8 mouse cellular contexts compared by ENCODE assay signal in genomic region chr4:114999445-114999772, GRCm38 (mm10). TPM values are rescaled to one million over a fixed set of nuclear protein-coding genes. Genes with fewer than 3 reads are reported as not detected.
DNase-seq lines count a peak whose midpoint lies in the region; ATAC-seq and TF ChIP-seq lines count a peak whose summit lies in the region.

No protein-coding gene starts in this region.

- peak overlapping the region; percentile 73 for H3K4me2 ChIP-seq in embryonic facial prominence, embryonic 13.5 days
- H3K4me2 ChIP-seq in intestine, embryonic 15.5 days (replicated peaks) = peak overlapping the region; percentile 69
- peak overlapping the region; percentile 90 for H3K4me2 ChIP-seq in myocyte (ENCODE audit: low read depth)

- peaks cover 31% of the 10 kb centered on the region for H3K79me2 ChIP-seq in myocyte (ENCODE audit: control insufficient read depth, insufficient read depth)

- TF ChIP-seq POLR2A in lung, adult 2 months (IDR thresholded peaks at IDR 0.05; ENCODE audit: borderline replicate concordance, extremely low read depth, low read depth, low read length) = no peak
- TF ChIP-seq POLR2A in myocyte (IDR thresholded peaks at IDR 0.05; ENCODE audit: insufficient read length, low read depth) = no peak

- peak; percentile 23 for ATAC-seq in embryonic facial prominence, embryonic 13.5 days (ENCODE audit: insufficient number of reproducible peaks, insufficient read depth, low FRiP score, low TSS enrichment, low read depth)
- peak; percentile 35 for ATAC-seq in intestine, embryonic 15.5 days

- peak overlapping the region; percentile 96 for H3K27ac ChIP-seq in embryonic facial prominence, embryonic 13.5 days
- H3K27ac ChIP-seq in intestine, embryonic 15.5 days = peak overlapping the region; percentile 95

- DNase-seq in lung, adult 2 months = no peak
- DNase-seq in lung, postnatal 14 days = no peak
- no peak for DNase-seq in thymus, adult 18-20 months
- no peak for DNase-seq in cerebellum, adult 11-12 months
- no peak for DNase-seq in right cerebral cortex, adult 18-20 months

- peaks cover 2% of the 10 kb centered on the region; the same call in 1 of the 2 replicates for H3K4me1 ChIP-seq in lung, adult 2 months (ENCODE audit: control insufficient read depth, insufficient read depth, low read length)
- peaks cover 18% of the 10 kb centered on the region for H3K4me1 ChIP-seq in embryonic facial prominence, embryonic 13.5 days
- H3K4me1 ChIP-seq in intestine, embryonic 15.5 days (replicated peaks) = peaks cover 5% of the 10 kb centered on the region

- 9% methylated on average over 9 of the region's 9 CpGs for WGBS in lung, adult 2 months
- WGBS in embryonic facial prominence, embryonic 13.5 days = 8% methylated on average over 9 of the region's 9 CpGs
- WGBS in intestine, embryonic 15.5 days = 9% methylated on average over 9 of the region's 9 CpGs

- H3K27me3 ChIP-seq in embryonic facial prominence, embryonic 13.5 days = no peaks in the 10 kb centered on the region
- H3K27me3 ChIP-seq in intestine, embryonic 15.5 days (replicated peaks) = no peaks in the 10 kb centered on the region
- H3K27me3 ChIP-seq in myocyte (ENCODE audit: control insufficient read depth, insufficient read depth, insufficient read length) = no peaks in the 10 kb centered on the region

- no peak overlapping the region for H3ac ChIP-seq in myocyte (ENCODE audit: control insufficient read depth, insufficient read length)

- H3K9me3 ChIP-seq in embryonic facial prominence, embryonic 13.5 days = no peaks in the 10 kb centered on the region
- H3K9me3 ChIP-seq in intestine, embryonic 15.5 days = no peaks in the 10 kb centered on the region

- peak overlapping the region; percentile 71 for H3K9ac ChIP-seq in embryonic facial prominence, embryonic 13.5 days
- H3K9ac ChIP-seq in intestine, embryonic 15.5 days = peak overlapping the region; percentile 66

- H3K4me3 ChIP-seq in lung, adult 2 months (replicated peaks; ENCODE audit: extremely low read depth, low read depth, low read length) = peak overlapping the region; percentile 92
- peak overlapping the region; percentile 77 for H3K4me3 ChIP-seq in embryonic facial prominence, embryonic 13.5 days
- peak overlapping the region; percentile 73 for H3K4me3 ChIP-seq in intestine, embryonic 15.5 days (replicated peaks)
- peak overlapping the region; percentile 54 for H3K4me3 ChIP-seq in myocyte

- peaks cover 12% of the 10 kb centered on the region; the same call in 1 of the 2 replicates for H3K36me3 ChIP-seq in embryonic facial prominence, embryonic 13.5 days
- no peaks in the 10 kb centered on the region for H3K36me3 ChIP-seq in intestine, embryonic 15.5 days
- peaks cover 4% of the 10 kb centered on the region for H3K36me3 ChIP-seq in myocyte (ENCODE audit: control insufficient read depth, insufficient read depth)

- TF ChIP-seq CTCF in lung, adult 2 months (IDR thresholded peaks at IDR 0.05; ENCODE audit: insufficient read depth, low read length) = no peak

TF ChIP-seq in myocyte, 11 proteins besides CTCF, POLR2A, EP300 and RAD21:
- TF ChIP-seq CEBPB (IDR thresholded peaks at IDR 0.05; ENCODE audit: insufficient read depth, poor library complexity, severe bottlenecking) (no peak), POLR2AphosphoS2 (IDR thresholded peaks at IDR 0.05; ENCODE audit: insufficient read length, low read depth) (no peak), TCF12 (IDR thresholded peaks at IDR 0.05; ENCODE audit: insufficient read depth, poor library complexity, severe bottlenecking) (no peak), MYOD1 (IDR thresholded peaks at IDR 0.05; ENCODE audit: control insufficient read depth in 1 of 3, insufficient read length in 2 of 3, low read depth in 2 of 3) (no peak), SRF (IDR thresholded peaks at IDR 0.05; ENCODE audit: control insufficient read depth, insufficient read length, low read depth) (no peak), USF1 (IDR thresholded peaks at IDR 0.05; ENCODE audit: low read depth) (no peak), TCF3 (IDR thresholded peaks at IDR 0.05; ENCODE audit: insufficient read length, low read depth) (no peak), REST (IDR thresholded peaks at IDR 0.05; ENCODE audit: insufficient read depth, insufficient read length) (no peak), MYOG (IDR thresholded peaks at IDR 0.05; ENCODE audit: control insufficient read depth in 1 of 3, insufficient read depth in 1 of 3, insufficient read length in 2 of 3, low read depth in 2 of 3) (no peak), E2F4 (IDR thresholded peaks at IDR 0.05; ENCODE audit: insufficient read depth) (no peak), MAX (IDR thresholded peaks at IDR 0.05; ENCODE audit: low read depth) (no peak)

RNA-seq across cellular contexts. Expression of gene Stil, which starts 0.6 kb away (rescaled TPM):
- polyA plus RNA-seq in lung, adult 2 months (2012; rRNA removed) = 0.26 and 0.28 TPM in 2 replicates
- polyA plus RNA-seq in embryonic facial prominence, embryonic 13.5 days (2015; fragmentation: Nextera tagmentation; extraction: Ambion mirVana) = 12.4 and 12.5 TPM in 2 replicates
- polyA plus RNA-seq in intestine, embryonic 15.5 days (2015; fragmentation: Nextera tagmentation; extraction: Ambion mirVana) = 8.9 and 9.8 TPM in 2 replicates
- 1.6 TPM for polyA plus RNA-seq in myocyte (2012; fragmentation: generic; extraction: Trizol)

RNA-seq across cellular contexts. Expression of gene Cmpk1, which starts 12.4 kb away (rescaled TPM):
- polyA plus RNA-seq in lung, adult 2 months (2012; rRNA removed) = 11.1 and 12.2 TPM in 2 replicates
- 99.5 and 103 TPM in 2 replicates for polyA plus RNA-seq in embryonic facial prominence, embryonic 13.5 days (2015; fragmentation: Nextera tagmentation; extraction: Ambion mirVana)
- 124 and 140 TPM in 2 replicates for polyA plus RNA-seq in intestine, embryonic 15.5 days (2015; fragmentation: Nextera tagmentation; extraction: Ambion mirVana)
- polyA plus RNA-seq in myocyte (2012; fragmentation: generic; extraction: Trizol) = 18.3 TPM

RNA-seq across cellular contexts. Expression of gene Tal1, which starts 56.8 kb away (rescaled TPM):
- 11.1 and 20.9 TPM in 2 replicates for polyA plus RNA-seq in lung, adult 2 months (2012; rRNA removed)
- polyA plus RNA-seq in embryonic facial prominence, embryonic 13.5 days (2015; fragmentation: Nextera tagmentation; extraction: Ambion mirVana) = 1.4 and 1.7 TPM in 2 replicates
- 0.78 and 0.98 TPM in 2 replicates for polyA plus RNA-seq in intestine, embryonic 15.5 days (2015; fragmentation: Nextera tagmentation; extraction: Ambion mirVana)
- polyA plus RNA-seq in myocyte (2012; fragmentation: generic; extraction: Trizol) = not detected
